Mouse (Mus musculus) layer of hippocampus, postnatal 36 days (tissue): Measurements from ENCODE around the gene Sin3a. TPM values are rescaled to one million over a fixed set of nuclear protein-coding genes. Genes with fewer than 3 reads are reported as not detected.

Experiments
- total RNA-seq, 2 experiments: library from RNA; stranded (reverse); gene quantifications; 2 replicates each; pipeline ENCODE4 v1.2.3; 2021

The Sin3a gene
- total RNA-seq, 2 experiments from 2014 or later: 35.5 to 37.1 TPM

Other genes starting within 250 kb of the Sin3a start
- not detected for gene Odf3l1, start 207.4 kb upstream of the Sin3a start, total RNA-seq
- 10 to 100 TPM; 18.0 to 19.7 TPM for gene Cspg4, start 207.0 kb upstream of the Sin3a start, total RNA-seq
- 1 to 10 TPM; 9.1 to 9.2 TPM for gene Snx33, start 143.7 kb upstream of the Sin3a start, total RNA-seq
- gene Imp3, start 134.6 kb upstream of the Sin3a start, total RNA-seq: 10 to 100 TPM; 54.7 to 56.3 TPM
- 10 to 100 TPM; 15.4 to 17.9 TPM for gene Snupn, start 121.2 kb upstream of the Sin3a start, total RNA-seq
- gene Ptpn9, start 77.1 kb upstream of the Sin3a start, total RNA-seq: 10 to 100 TPM; 30.4 to 31.7 TPM
- 100 to 1,000 TPM; 145 to 168 TPM for gene Man2c1, start 58.6 kb downstream of the Sin3a start, total RNA-seq
- 1 to 10 TPM; 7.7 to 8.5 TPM for gene Neil1, start 76.3 kb downstream of the Sin3a start, total RNA-seq
- 10 to 100 TPM; 83.4 to 89.3 TPM for gene Commd4, start 86.3 kb downstream of the Sin3a start, total RNA-seq
- not detected for gene Trcg1, start 164.5 kb downstream of the Sin3a start, total RNA-seq
- gene 1700017B05Rik, start 190.6 kb downstream of the Sin3a start, total RNA-seq: 10 to 100 TPM; 31.7 to 33.8 TPM